Mouse (Mus musculus): Measurements from ENCODE around the gene Dhfr. TPM values are rescaled to one million over a fixed set of nuclear protein-coding genes. Genes with fewer than 3 reads are reported as not detected.
A peak's percentile ranks its signal among the peaks of the same experiment; 100 is the strongest.

Gene Dhfr
- total and polyA plus RNA-seq, 3 experiments: 15.7 to 63.1 (median 17.4) TPM

DNA sequence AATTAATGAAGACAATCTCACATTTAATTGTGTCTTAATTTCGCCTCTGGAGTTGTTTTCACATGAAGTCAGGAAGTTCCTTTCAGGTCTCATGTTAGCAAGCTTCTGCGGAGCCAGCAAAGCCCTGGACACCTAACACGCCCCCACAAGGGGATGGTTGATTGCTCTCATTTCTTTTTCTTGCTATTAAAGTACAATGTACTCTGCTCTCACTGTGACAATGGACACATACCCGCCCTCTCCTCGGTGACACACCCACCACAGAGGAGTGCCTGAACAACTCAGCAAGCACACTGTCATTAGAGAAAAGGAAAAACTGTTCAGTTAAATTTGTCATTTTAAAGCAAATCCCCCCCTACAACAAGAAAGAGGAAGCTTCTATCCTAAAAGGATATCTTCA lies 8.2 kb upstream of the Dhfr start:
- Histone ChIP-seq H3K4me1 (ENCODE audit: control insufficient read depth in 1 of 2, insufficient read depth in 2 of 2, low read length in 2 of 2) (no peaks in the 10 kb centered on the region), H3K79me2 (ENCODE audit: control insufficient read depth, insufficient read depth, low read length, poor library complexity) (no peaks in the 10 kb centered on the region), H3K36me3 (ENCODE audit: control insufficient read depth in 1 of 2, insufficient read depth in 2 of 2, low read length in 2 of 2) (no peaks in the 10 kb centered on the region; a peak in 2 of 4 replicates), H3K4me3 (ENCODE audit: control insufficient read depth in 1 of 2, insufficient read depth in 1 of 2, low read depth in 2 of 2, low read length in 2 of 2) (no peak overlapping the region), H3K9me3 (replicated peaks; ENCODE audit: insufficient read depth, low read length) (no peaks in the 10 kb centered on the region), H3K9ac (ENCODE audit: control insufficient read depth, low read depth, low read length, poor library complexity, severe bottlenecking) (no peak overlapping the region), H3K27me3 (ENCODE audit: control insufficient read depth in 1 of 2, insufficient read depth in 2 of 2, low read length in 2 of 2) (no peaks in the 10 kb centered on the region), H3K27ac (ENCODE audit: control insufficient read depth, low read depth, low read length) (no peak overlapping the region)
- DNase-seq (ENCODE audit: low read depth, low spot score): no peak
- TF ChIP-seq POLR2A (IDR thresholded peaks at IDR 0.05; ENCODE audit: control insufficient read depth in 1 of 2, insufficient read depth in 1 of 2, low read depth in 1 of 2, low read length in 2 of 2, poor library complexity in 1 of 2) (no peak), MAFK (IDR thresholded peaks at IDR 0.05; ENCODE audit: borderline replicate concordance, low read depth, low read length) (no peak), RAD21 (IDR thresholded peaks at IDR 0.05; ENCODE audit: low read depth, low read length) (no peak), ETS1 (IDR thresholded peaks at IDR 0.05; ENCODE audit: low read depth, low read length) (no peak), MEF2A (IDR thresholded peaks at IDR 0.05; ENCODE audit: extremely low read depth, insufficient replicate concordance, low read depth, low read length, poor library complexity, severe bottlenecking) (no peak), MYC (IDR thresholded peaks at IDR 0.05; ENCODE audit: low read depth, low read length) (no peak), MXI1 (IDR thresholded peaks at IDR 0.05; ENCODE audit: low read depth, low read length) (no peak), BHLHE40 (IDR thresholded peaks at IDR 0.05; ENCODE audit: borderline replicate concordance, low read depth, low read length) (no peak), ZMIZ1 (IDR thresholded peaks at IDR 0.05; ENCODE audit: low read depth, low read length) (no peak), USF1 (IDR thresholded peaks at IDR 0.05; ENCODE audit: low read depth, low read length) (no peak), CTCF (IDR thresholded peaks at IDR 0.05 in 2 of 3, conservative IDR thresholded peaks at IDR 0.05 in 1 of 3; ENCODE audit: control insufficient read depth in 1 of 3, insufficient read depth in 1 of 3, low read depth in 2 of 3, low read length in 3 of 3, poor library complexity in 1 of 3, severe bottlenecking in 1 of 3) (no peak), ZC3H11A (IDR thresholded peaks at IDR 0.05; ENCODE audit: low read depth, low read length) (no peak)

GRCm38 (mm10) chr13:92351100-92351499 lies 3.4 kb upstream of the Dhfr start:
- no peak for DNase-seq (ENCODE audit: low read depth, low spot score)
- no peak overlapping the region for H3K4me3 ChIP-seq (ENCODE audit: control insufficient read depth in 1 of 2, insufficient read depth in 1 of 2, low read depth in 2 of 2, low read length in 2 of 2)
- H3K4me1 ChIP-seq (ENCODE audit: control insufficient read depth in 1 of 2, insufficient read depth in 2 of 2, low read length in 2 of 2): peaks cover 0 to 1% of the 10 kb centered on the region in 2 experiments; a peak in 1 of 4 replicates
- no peak for TF ChIP-seq USF1 (IDR thresholded peaks at IDR 0.05; ENCODE audit: low read depth, low read length)
- TF ChIP-seq RCOR1 (IDR thresholded peaks at IDR 0.05; ENCODE audit: low read depth, low read length): peak; percentile 86
- no peaks in the 10 kb centered on the region for H3K27me3 ChIP-seq (ENCODE audit: control insufficient read depth in 1 of 2, insufficient read depth in 2 of 2, low read length in 2 of 2)
- H3K79me2 ChIP-seq (ENCODE audit: control insufficient read depth, insufficient read depth, low read length, poor library complexity): peaks cover 6% of the 10 kb centered on the region
- H3K36me3 ChIP-seq (ENCODE audit: control insufficient read depth in 1 of 2, insufficient read depth in 2 of 2, low read length in 2 of 2): peaks cover 0 to 5% of the 10 kb centered on the region in 2 experiments
- H3K9ac ChIP-seq (ENCODE audit: control insufficient read depth, low read depth, low read length, poor library complexity, severe bottlenecking): no peak overlapping the region
- H3K9me3 ChIP-seq (replicated peaks; ENCODE audit: insufficient read depth, low read length): no peaks in the 10 kb centered on the region
- H3K27ac ChIP-seq (ENCODE audit: control insufficient read depth, low read depth, low read length): no peak overlapping the region

- peaks cover 9% of the 10 kb centered on the region for H3K79me2 ChIP-seq (ENCODE audit: control insufficient read depth, insufficient read depth, low read length, poor library complexity)
- no peaks in the 10 kb centered on the region for H3K9me3 ChIP-seq (replicated peaks; ENCODE audit: insufficient read depth, low read length)
- peaks cover 0 to 5% of the 10 kb centered on the region in 2 experiments; a peak in 2 of 4 replicates for H3K4me1 ChIP-seq (ENCODE audit: control insufficient read depth in 1 of 2, insufficient read depth in 2 of 2, low read length in 2 of 2)
- TF ChIP-seq ELF1 (IDR thresholded peaks at IDR 0.05; ENCODE audit: low read depth, low read length): peak; percentile 60; the same call in 1 of the 2 replicates
- TF ChIP-seq MAX (IDR thresholded peaks at IDR 0.05; ENCODE audit: low read length): peak; percentile 71; the same call in 1 of the 2 replicates
- TF ChIP-seq GATA1 (IDR thresholded peaks at IDR 0.05; ENCODE audit: low read depth, low read length): peak; percentile 46; the same call in 1 of the 2 replicates
- TF ChIP-seq MYC (IDR thresholded peaks at IDR 0.05; ENCODE audit: low read depth, low read length): peak; percentile 61; the same call in 1 of the 2 replicates
- TF ChIP-seq MXI1 (IDR thresholded peaks at IDR 0.05; ENCODE audit: low read depth, low read length): peak; percentile 81; the same call in 1 of the 2 replicates
- TF ChIP-seq NRF1 (IDR thresholded peaks at IDR 0.05; ENCODE audit: insufficient read depth, low read depth, low read length, poor library complexity, severe bottlenecking): no peak
- TF ChIP-seq SIN3A (IDR thresholded peaks at IDR 0.05; ENCODE audit: low read length): peak; percentile 79
- TF ChIP-seq RCOR1 (IDR thresholded peaks at IDR 0.05; ENCODE audit: low read depth, low read length): peak; percentile 73
- TF ChIP-seq MAFK (IDR thresholded peaks at IDR 0.05; ENCODE audit: borderline replicate concordance, low read depth, low read length): no peak
- H3K27me3 ChIP-seq (ENCODE audit: control insufficient read depth in 1 of 2, insufficient read depth in 2 of 2, low read length in 2 of 2): no peaks in the 10 kb centered on the region
- peak overlapping the region; percentile 59 for H3K9ac ChIP-seq (ENCODE audit: control insufficient read depth, low read depth, low read length, poor library complexity, severe bottlenecking)
- peaks cover 0 to 11% of the 10 kb centered on the region in 2 experiments; a peak in 3 of 4 replicates for H3K36me3 ChIP-seq (ENCODE audit: control insufficient read depth in 1 of 2, insufficient read depth in 2 of 2, low read length in 2 of 2)
- peak; percentile 64 for DNase-seq (ENCODE audit: low read depth, low spot score)
- peak overlapping the region; percentile 67 to 70 for H3K4me3 ChIP-seq (ENCODE audit: control insufficient read depth in 1 of 2, insufficient read depth in 1 of 2, low read depth in 2 of 2, low read length in 2 of 2)
- peak overlapping the region; percentile 55 for H3K27ac ChIP-seq (ENCODE audit: control insufficient read depth, low read depth, low read length)
Observed at GRCm38 (mm10) chr13:92353956-92354355, 570 bp upstream of the Dhfr start.

Measured in MEL (cell line).